Mouse (Mus musculus) stomach, postnatal 0 days (tissue): ENCODE measurements around the gene Sec16a. TPM values are rescaled to one million over a fixed set of nuclear protein-coding genes. Genes with fewer than 3 reads are reported as not detected.

Source experiments
- ATAC-seq: fragments of 200-750 bp; cut with Nextera tagmentation; 2 replicates; pipeline ENCODE4 v1.8.0; 2017; ENCODE audit not compliant: low FRiP score, low TSS enrichment
- DNase-seq: peaks from one replicate; pipeline ENCODE4 v3.0.0-alpha.2; 2016; ENCODE audit warnings: low spot score
- H3K27ac ChIP-seq: fragments of 300-500 bp; sonication (generic); replicated peaks from 2 replicates; pipeline ENCODE4 v1.5.1; 2014; ENCODE audit warnings: mild to moderate bottlenecking, control low read depth
- H3K27me3 ChIP-seq: fragments of 300-500 bp; sonication (generic); 2 replicates; pipeline ENCODE4 v1.6.1; 2014; ENCODE audit warnings: low read length; ENCODE audit not compliant: control insufficient read depth, insufficient read depth
- H3K36me3 ChIP-seq: fragments of 300-500 bp; sonication (generic); 2 replicates; pipeline ENCODE4 v1.6.1; 2014; ENCODE audit warnings: low read length, mixed read lengths; ENCODE audit not compliant: control insufficient read depth, insufficient read depth
- H3K4me1 ChIP-seq: fragments of 300-500 bp; sonication (generic); replicated peaks from 2 replicates; pipeline ENCODE4 v1.6.1; 2014; ENCODE audit warnings: antibody characterized with exemption; ENCODE audit not compliant: control insufficient read depth, insufficient read depth
- H3K4me2 ChIP-seq: fragments of 300-500 bp; sonication (generic); replicated peaks from 2 replicates; pipeline ENCODE4 v1.6.1; 2014; ENCODE audit warnings: low read depth, mild to moderate bottlenecking, control low read depth, moderate library complexity
- H3K4me3 ChIP-seq: fragments of 300-500 bp; sonication (generic); 2 replicates; pipeline ENCODE4 v1.5.1; 2014; ENCODE audit warnings: low read depth, low read length, control low read depth
- H3K9ac ChIP-seq: fragments of 300-500 bp; sonication (generic); 2 replicates; pipeline ENCODE4 v1.6.1; 2014; ENCODE audit warnings: mild to moderate bottlenecking, low read length, control low read depth, mixed read lengths
- H3K9me3 ChIP-seq: fragments of 300-500 bp; sonication (generic); 2 replicates; pipeline ENCODE4 v1.6.1; 2016; ENCODE audit warnings: low read length; ENCODE audit not compliant: control insufficient read depth
- CTCF ChIP-seq: IDR thresholded peaks from 2 replicates; pipeline ENCODE4 v1.5.1; 2016; ENCODE audit warnings: antibody characterized with exemption, low read depth, mild to moderate bottlenecking, moderate library complexity
- EP300 ChIP-seq: optimal IDR thresholded peaks from 2 replicates; pipeline ENCODE3; 2016; ENCODE audit warnings: antibody characterized with exemption
- WGBS: fragments of 180-500 bp; shearing (Covaris S2); extraction: QIAGEN DNeasy Blood & Tissue Kit; methylation state at CpG from one replicate; pipeline ENCODE4 v1.1.7; 2014; 5-methylcytosine and 5-hydroxymethylcytosine counted together
- microRNA-seq: library from miRNA; unstranded; fragments of <30 nt; microRNA quantifications from one replicate; pipeline ENCODE4, GENCODE M21; 2016
- polyA plus RNA-seq: library from polyadenylated mRNA; unstranded; fragments of >200 nt; fragmentation: Nextera tagmentation; extraction: Ambion mirVana; gene quantifications from 2 replicates; pipeline ENCODE4 v1.2.1, GENCODE M21; 2015

Sec16a gene
- polyA plus RNA-seq, 1 experiment from 2014 or later, result 10.6 TPM

- no peak for TF ChIP-seq EP300
- H3K27me3 ChIP-seq, result no peaks in the 10 kb centered on the region
- H3K27ac ChIP-seq, result no peak overlapping the region; the same call in 1 of the 2 replicates
- H3K4me2 ChIP-seq, result no peak overlapping the region
- H3K36me3 ChIP-seq, result peaks cover 28% of the 10 kb centered on the region
- H3K9me3 ChIP-seq, result no peaks in the 10 kb centered on the region
- no peak overlapping the region for H3K4me3 ChIP-seq
- DNase-seq (peak; percentile 45), ATAC-seq (no peak)
- 0 out of 2 replicates have a peak overlapping the region, but pooled peaks have one; percentile 13 for H3K9ac ChIP-seq
- 58% methylated on average over 10 of the region's 10 CpGs for WGBS
- H3K4me1 ChIP-seq, result no peaks in the 10 kb centered on the region
Observed at GRCm38 (mm10) chr2:26364738-26365465, 80.1 kb downstream of the Sec16a start.

- Histone ChIP-seq H3K9ac (no peak overlapping the region), H3K4me3 (no peak overlapping the region), H3K36me3 (peaks cover 22% of the 10 kb centered on the region), H3K27ac (no peak overlapping the region), H3K4me1 (no peaks in the 10 kb centered on the region), H3K27me3 (no peaks in the 10 kb centered on the region), H3K4me2 (no peak overlapping the region), H3K9me3 (no peaks in the 10 kb centered on the region)
- ATAC-seq, result no peak
- TF ChIP-seq CTCF, result no peak
- TF ChIP-seq EP300, result no peak
- no peak for DNase-seq
- WGBS, result 65% methylated on average over 5 of the region's 5 CpGs
Observed at GRCm38 (mm10) chr2:26363481-26363880, 81.5 kb downstream of the Sec16a start.

- Histone ChIP-seq H3K4me1 (no peaks in the 10 kb centered on the region), H3K9me3 (no peaks in the 10 kb centered on the region), H3K36me3 (peaks cover 18% of the 10 kb centered on the region), H3K4me3 (no peak overlapping the region), H3K4me2 (no peak overlapping the region), H3K27me3 (no peaks in the 10 kb centered on the region), H3K9ac (no peak overlapping the region), H3K27ac (no peak overlapping the region)
- WGBS, result 88% methylated on average over 5 of the region's 5 CpGs
- no peak for DNase-seq
- TF ChIP-seq EP300 (no peak), CTCF (no peak)
- no peak for ATAC-seq
Observed at GRCm38 (mm10) chr2:26362991-26363390, 82.0 kb downstream of the Sec16a start.

GRCm38 (mm10) chr2:26360772-26361171, 84.2 kb downstream of the Sec16a start, which contains the start of gene Card9:
Gene Card9 (minus strand): TSS chr2:26360918.
- ATAC-seq, result no peak
- H3K27ac ChIP-seq, result 0 out of 2 replicates have a peak within 1 kb of the TSS, but pooled peaks have one; percentile 8
- TF ChIP-seq CTCF (no peak), EP300 (no peak)
- H3K4me3 ChIP-seq, result no peak within 1 kb of the TSS
- peaks cover 6% of the 10 kb centered on the region; the same call in 1 of the 2 replicates for H3K36me3 ChIP-seq
- no peak within 1 kb of the TSS for H3K9ac ChIP-seq
- no peaks in the 10 kb centered on the region for H3K4me1 ChIP-seq
- H3K27me3 ChIP-seq, result no peaks in the 10 kb centered on the region
- H3K4me2 ChIP-seq, result no peak within 1 kb of the TSS
- H3K9me3 ChIP-seq, result no peaks in the 10 kb centered on the region
- WGBS, result 40% methylated on average over 3 of the region's 3 CpGs
- no peak for DNase-seq

- no peaks in the 10 kb centered on the region for H3K9me3 ChIP-seq
- no peaks in the 10 kb centered on the region for H3K4me1 ChIP-seq
- TF ChIP-seq CTCF (no peak), EP300 (no peak)
- 76% methylated on average over 6 of the region's 6 CpGs for WGBS
- no peak overlapping the region for H3K4me2 ChIP-seq
- 0 out of 2 replicates have a peak overlapping the region, but pooled peaks have one; percentile 8 for H3K27ac ChIP-seq
- DNase-seq (no peak), ATAC-seq (no peak)
- no peak overlapping the region for H3K4me3 ChIP-seq
- no peak overlapping the region for H3K9ac ChIP-seq
- H3K36me3 ChIP-seq, result peaks cover 4% of the 10 kb centered on the region; the same call in 1 of the 2 replicates
- no peaks in the 10 kb centered on the region for H3K27me3 ChIP-seq
Observed at GRCm38 (mm10) chr2:26359983-26360382, 85.0 kb downstream of the Sec16a start.

Small RNA genes lying within 50 kb of the gene (microRNA-seq; reads per million reads assigned to microRNA genes)
- gene Mir6996, result not detected

Other genes with a start within 250 kb of the Sec16a start
- gene Lhx3, start 236.9 kb downstream of the Sec16a start, polyA plus RNA-seq, result not detected in 2 replicates
- 10.7 and 11.2 TPM in 2 replicates for gene Qsox2, start 207.7 kb downstream of the Sec16a start, polyA plus RNA-seq
- 0.21 and 0.40 TPM in 2 replicates for gene Ccdc187, start 150.7 kb downstream of the Sec16a start, polyA plus RNA-seq
- 20.4 and 20.9 TPM in 2 replicates for gene Gpsm1, start 129.7 kb downstream of the Sec16a start, polyA plus RNA-seq
- 15.1 and 16.6 TPM in 2 replicates for gene Dnlz, start 93.1 kb downstream of the Sec16a start, polyA plus RNA-seq
- 0.51 and 0.55 TPM in 2 replicates for gene Card9, start 84.3 kb downstream of the Sec16a start, polyA plus RNA-seq
- 7.4 and 9.5 TPM in 2 replicates for gene Snapc4, start 64.6 kb downstream of the Sec16a start, polyA plus RNA-seq
- gene Entr1, start 55.9 kb downstream of the Sec16a start, polyA plus RNA-seq, result 52.6 and 58.9 TPM in 2 replicates
- gene Pmpca, start 55.9 kb downstream of the Sec16a start, polyA plus RNA-seq, result 53.3 and 55.4 TPM in 2 replicates
- 6.3 and 7.7 TPM in 2 replicates for gene Inpp5e, start 36.0 kb downstream of the Sec16a start, polyA plus RNA-seq
- gene Notch1, start 71.4 kb upstream of the Sec16a start, polyA plus RNA-seq, result 4.8 and 5.6 TPM in 2 replicates
- gene Egfl7, start 134.8 kb upstream of the Sec16a start, polyA plus RNA-seq, result 49.7 and 54.3 TPM in 2 replicates
- 0.18 TPM in 1 of 2 replicates, not detected in the other for gene Gm20532, start 141.4 kb upstream of the Sec16a start, polyA plus RNA-seq
- gene Agpat2, start 159.2 kb upstream of the Sec16a start, polyA plus RNA-seq, result 109 and 120 TPM in 2 replicates
- gene Fam69b, start 183.2 kb upstream of the Sec16a start, polyA plus RNA-seq, result 10.9 and 13.4 TPM in 2 replicates
- gene Lcn4, start 226.1 kb upstream of the Sec16a start, polyA plus RNA-seq, result not detected in 2 replicates